Mouse (Mus musculus) lung, postnatal 0 days (tissue): ENCODE measurements at regions not wholly inside any gene's neighbourhood (a gene's known extent, or its start where the extent isn't known, plus 50 kb on each side); places are given as distances from the start of the nearest gene placed in this dataset.

Experiments used
- CTCF ChIP-seq: IDR thresholded peaks from 2 replicates; pipeline ENCODE4 v1.5.1; 2016; ENCODE audit warnings: antibody characterized with exemption, mild to moderate bottlenecking
- EP300 ChIP-seq: IDR thresholded peaks from 2 replicates; pipeline ENCODE4 v1.6.1; 2016; ENCODE audit warnings: antibody characterized with exemption, mild to moderate bottlenecking, control low read depth

DNA sequence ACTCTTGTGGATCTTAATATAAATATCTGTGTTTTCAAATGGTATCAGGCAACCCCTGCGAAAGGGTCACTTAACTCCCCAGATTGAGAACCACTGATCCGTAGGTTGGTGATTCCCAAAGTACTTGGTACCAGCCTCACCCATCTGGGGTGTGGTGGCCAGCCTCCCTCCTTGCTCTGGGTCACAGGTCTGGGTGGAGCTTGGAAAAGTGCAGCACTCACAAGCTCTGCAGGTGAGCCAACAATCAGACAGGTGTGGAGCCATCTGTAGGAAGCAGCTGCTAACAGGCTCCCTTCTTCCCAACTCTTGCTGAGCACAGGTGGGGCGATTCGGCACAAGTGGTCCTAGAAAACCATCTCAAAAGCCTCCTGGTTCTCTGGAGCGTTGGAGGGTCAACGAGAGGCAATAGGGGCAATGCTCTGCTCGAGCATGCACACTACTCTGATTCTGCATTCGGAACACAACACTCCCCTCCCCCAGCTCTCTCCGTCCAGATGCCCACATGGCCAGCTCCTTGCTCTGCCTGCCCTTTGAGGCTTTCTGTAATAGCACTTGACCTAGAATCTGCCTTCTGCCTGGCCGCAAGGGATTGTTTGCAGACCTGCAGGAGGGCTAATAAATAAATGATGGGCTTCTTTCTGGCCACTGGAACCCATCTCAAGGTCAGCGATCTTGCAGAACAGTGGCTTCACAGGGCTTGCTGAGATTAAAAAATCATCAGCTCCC, 58.2 kb upstream of the Glce start:
- TF ChIP-seq CTCF (no peak), EP300 (no peak)
